Comparison of ENCODE assay signal across 16 mouse cellular contexts in the genomic region with DNA sequence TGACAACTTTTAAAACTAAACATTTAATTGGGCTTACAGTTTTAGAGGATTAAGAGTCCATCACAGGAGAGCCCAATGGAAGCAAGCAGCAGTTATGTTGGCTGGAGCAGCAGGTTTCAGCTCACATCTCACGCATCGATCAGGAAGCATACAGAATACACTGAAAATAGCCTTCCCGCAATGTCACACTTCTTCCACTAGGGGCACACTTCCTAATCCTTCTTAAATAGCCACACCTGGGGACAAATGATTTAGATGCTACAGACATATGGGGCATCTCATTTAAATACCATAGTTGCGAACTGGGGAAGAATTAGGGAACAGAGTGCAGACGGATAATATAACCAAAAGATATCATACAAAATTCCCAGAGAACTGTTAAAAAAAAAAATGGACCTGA.
DNase-seq lines count a peak whose midpoint lies in the region; ATAC-seq and TF ChIP-seq lines count a peak whose summit lies in the region.
"Had no signal": no experiment of that assay in that cellular context is flagged by ENCODE, and none has a peak within 500 bp of the region (broad histone marks: within the 10 kb centered on the region; RNA-seq: fewer than 3 reads in every experiment).

No protein-coding gene starts in this region.

- no peak for TF ChIP-seq EP300 in stomach, postnatal 0 days (optimal IDR thresholded peaks at IDR 0.05)

- H3K4me3 ChIP-seq in hindbrain, embryonic 11.5 days (ENCODE audit: low read depth, low read length) = no peak overlapping the region
- H3K4me3 ChIP-seq in hindbrain, embryonic 12.5 days = no peak overlapping the region
- H3K4me3 ChIP-seq in lung, embryonic 14.5 days (ENCODE audit: low read depth, low read length) = no peak overlapping the region
- H3K4me3 ChIP-seq in stomach, postnatal 0 days (ENCODE audit: low read depth, low read length) = no peak overlapping the region
- H3K4me3 ChIP-seq: forebrain, embryonic 12.5 days; megakaryocyte, embryonic 14.5 days; neural tube, embryonic 13.5 days had no signal

- H3K27ac ChIP-seq in hindbrain, embryonic 11.5 days (ENCODE audit: low read depth, low read length) = no peak overlapping the region
- no peak overlapping the region for H3K27ac ChIP-seq in hindbrain, embryonic 12.5 days
- H3K27ac ChIP-seq in lung, embryonic 14.5 days (ENCODE audit: low read depth) = no peak overlapping the region
- H3K27ac ChIP-seq in stomach, postnatal 0 days (replicated peaks) = no peak overlapping the region
- H3K27ac ChIP-seq: forebrain, embryonic 12.5 days; neural tube, embryonic 13.5 days had no signal

- no peak overlapping the region for H3K4me2 ChIP-seq in hindbrain, embryonic 11.5 days (replicated peaks; ENCODE audit: low read depth, low read length)
- H3K4me2 ChIP-seq in hindbrain, embryonic 12.5 days (replicated peaks) = no peak overlapping the region
- H3K4me2 ChIP-seq in lung, embryonic 14.5 days = no peak overlapping the region
- H3K4me2 ChIP-seq in stomach, postnatal 0 days (replicated peaks; ENCODE audit: low read depth) = no peak overlapping the region
- H3K4me2 ChIP-seq: forebrain, embryonic 12.5 days; neural tube, embryonic 13.5 days had no signal

- DNase-seq in hindbrain, embryonic 11.5 days (ENCODE audit: low spot score) = peak; percentile 11
- peak; percentile 2 for DNase-seq in lung, embryonic 14.5 days
- DNase-seq in lung, postnatal 36 days = no peak
- DNase-seq in Muller cell, postnatal 12 days (ENCODE audit: inconsistent ontology term) = peak; percentile 6
- DNase-seq in stomach, postnatal 0 days (ENCODE audit: low spot score) = no peak
- no peak for DNase-seq in adrenal gland, postnatal 36 days
- DNase-seq: cerebellum, adult 11 months; cerebellum, postnatal 36 days; heart, adult 11 months; right cerebral cortex, adult 18-20 months; thymus, postnatal 36 days had no signal

- ATAC-seq in hindbrain, embryonic 11.5 days (ENCODE audit: low FRiP score) = no peak
- no peak for ATAC-seq in hindbrain, embryonic 12.5 days (ENCODE audit: low FRiP score)
- no peak for ATAC-seq in lung, embryonic 14.5 days (ENCODE audit: insufficient read depth)
- no peak for ATAC-seq in stomach, postnatal 0 days (ENCODE audit: low FRiP score, low TSS enrichment)
- ATAC-seq: hindbrain, embryonic 16.5 days had no signal

- no peaks in the 10 kb centered on the region for H3K9me3 ChIP-seq in hindbrain, embryonic 11.5 days (ENCODE audit: control insufficient read depth, low read length)
- H3K9me3 ChIP-seq in hindbrain, embryonic 12.5 days (replicated peaks) = no peaks in the 10 kb centered on the region
- H3K9me3 ChIP-seq in lung, embryonic 14.5 days (ENCODE audit: low read depth, low read length) = no peaks in the 10 kb centered on the region
- no peaks in the 10 kb centered on the region for H3K9me3 ChIP-seq in stomach, postnatal 0 days (ENCODE audit: control insufficient read depth, low read length)
- H3K9me3 ChIP-seq: forebrain, embryonic 12.5 days; neural tube, embryonic 13.5 days had no signal

- peak; percentile 36 for TF ChIP-seq CTCF in lung, embryonic 14.5 days (IDR thresholded peaks at IDR 0.05; ENCODE audit: low read depth)
- peak; percentile 47 for TF ChIP-seq CTCF in stomach, postnatal 0 days (IDR thresholded peaks at IDR 0.05; ENCODE audit: low read depth)

- H3K9ac ChIP-seq in hindbrain, embryonic 11.5 days (ENCODE audit: low read depth, low read length) = no peak overlapping the region
- no peak overlapping the region for H3K9ac ChIP-seq in hindbrain, embryonic 12.5 days
- no peak overlapping the region for H3K9ac ChIP-seq in lung, embryonic 14.5 days
- H3K9ac ChIP-seq in stomach, postnatal 0 days (ENCODE audit: low read length) = no peak overlapping the region
- H3K9ac ChIP-seq: forebrain, embryonic 12.5 days; neural tube, embryonic 13.5 days had no signal

- H3K36me3 ChIP-seq in hindbrain, embryonic 11.5 days (ENCODE audit: control insufficient read depth, insufficient read depth, low read length) = no peaks in the 10 kb centered on the region
- no peaks in the 10 kb centered on the region for H3K36me3 ChIP-seq in hindbrain, embryonic 12.5 days
- H3K36me3 ChIP-seq in lung, embryonic 14.5 days (ENCODE audit: insufficient read depth) = no peaks in the 10 kb centered on the region
- H3K36me3 ChIP-seq in stomach, postnatal 0 days (ENCODE audit: control insufficient read depth, insufficient read depth, low read length) = no peaks in the 10 kb centered on the region
- H3K36me3 ChIP-seq: forebrain, embryonic 12.5 days; neural tube, embryonic 13.5 days had no signal

- WGBS in hindbrain, embryonic 11.5 days = 73% methylated on average over 5 of the region's 5 CpGs
- WGBS in hindbrain, embryonic 12.5 days = 77% methylated on average over 5 of the region's 5 CpGs
- WGBS in lung, embryonic 14.5 days = 69% methylated on average over 5 of the region's 5 CpGs
- 74% methylated on average over 5 of the region's 5 CpGs for WGBS in stomach, postnatal 0 days

- no peaks in the 10 kb centered on the region for H3K4me1 ChIP-seq in hindbrain, embryonic 11.5 days (replicated peaks; ENCODE audit: control insufficient read depth, insufficient read depth, low read length)
- no peaks in the 10 kb centered on the region for H3K4me1 ChIP-seq in hindbrain, embryonic 12.5 days
- no peaks in the 10 kb centered on the region for H3K4me1 ChIP-seq in lung, embryonic 14.5 days (ENCODE audit: insufficient read depth)
- H3K4me1 ChIP-seq in stomach, postnatal 0 days (replicated peaks; ENCODE audit: control insufficient read depth, insufficient read depth) = no peaks in the 10 kb centered on the region
- H3K4me1 ChIP-seq: forebrain, embryonic 12.5 days; megakaryocyte, embryonic 14.5 days; neural tube, embryonic 13.5 days had no signal

- H3K27me3 ChIP-seq in hindbrain, embryonic 11.5 days (ENCODE audit: control insufficient read depth, insufficient read depth, low read length) = no peaks in the 10 kb centered on the region
- no peaks in the 10 kb centered on the region for H3K27me3 ChIP-seq in hindbrain, embryonic 12.5 days
- no peaks in the 10 kb centered on the region for H3K27me3 ChIP-seq in lung, embryonic 14.5 days (ENCODE audit: insufficient read depth, low read length)
- no peaks in the 10 kb centered on the region for H3K27me3 ChIP-seq in stomach, postnatal 0 days (ENCODE audit: control insufficient read depth, insufficient read depth, low read length)
- H3K27me3 ChIP-seq: forebrain, embryonic 12.5 days; megakaryocyte, embryonic 14.5 days; neural tube, embryonic 13.5 days had no signal

Comparison
In these comparisons a context has a peak if more than half of its experiments do, and no peak if none do; other contexts are left out.
1. DNase-seq: peak in hindbrain, embryonic 11.5 days (single experiment), lung, embryonic 14.5 days (single experiment) and Muller cell, postnatal 12 days (single experiment); none in lung, postnatal 36 days (single experiment), stomach, postnatal 0 days (single experiment) and adrenal gland, postnatal 36 days (0 of 2).